Mouse (Mus musculus): Measurements from ENCODE around the gene Limch1. TPM values are rescaled to one million over a fixed set of nuclear protein-coding genes. Genes with fewer than 3 reads are reported as not detected.

Gene Limch1
- total RNA-seq, 1 experiment from 2014 or later: 0.12 TPM

- no peak for ATAC-seq (ENCODE audit: extremely low read depth, insufficient number of reproducible peaks, low FRiP score, poor library complexity, severe bottlenecking)
Observed at GRCm38 (mm10) chr5:66943521-66943920, 197.9 kb downstream of the Limch1 start.

GRCm38 (mm10) chr5:66947958-66948357 lies 202.3 kb downstream of the Limch1 start:
- no peak for ATAC-seq (ENCODE audit: extremely low read depth, insufficient number of reproducible peaks, low FRiP score, poor library complexity, severe bottlenecking)

GRCm38 (mm10) chr5:66949098-66949692 lies 203.6 kb downstream of the Limch1 start:
- ATAC-seq (ENCODE audit: extremely low read depth, insufficient number of reproducible peaks, low FRiP score, poor library complexity, severe bottlenecking): no peak

GRCm38 (mm10) chr5:66953375-66953774 lies 207.7 kb downstream of the Limch1 start:
- no peak for ATAC-seq (ENCODE audit: extremely low read depth, insufficient number of reproducible peaks, low FRiP score, poor library complexity, severe bottlenecking)

GRCm38 (mm10) chr5:66953971-66954644 lies 208.5 kb downstream of the Limch1 start:
- ATAC-seq (ENCODE audit: extremely low read depth, insufficient number of reproducible peaks, low FRiP score, poor library complexity, severe bottlenecking): no peak

DNA sequence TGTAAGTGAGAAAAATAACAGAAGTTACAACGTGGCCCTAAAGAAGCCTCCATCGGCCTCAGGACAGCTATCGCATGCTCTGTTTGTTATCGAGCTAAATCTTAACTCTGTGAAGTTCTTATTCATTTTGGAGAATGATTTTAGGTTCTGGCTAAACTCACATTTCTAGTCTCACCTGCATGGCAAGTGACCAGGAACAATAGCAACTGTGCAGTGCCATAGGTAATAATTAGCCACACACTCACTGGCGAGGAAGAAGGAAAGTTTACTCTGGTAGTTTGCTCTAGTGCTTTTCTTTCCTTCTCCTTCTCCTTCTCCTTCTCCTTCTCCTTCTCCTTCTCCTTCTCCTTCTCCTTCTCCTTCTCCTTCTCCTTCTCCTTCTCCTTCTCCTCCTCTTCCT lies 209.6 kb downstream of the Limch1 start:
- ATAC-seq (ENCODE audit: extremely low read depth, insufficient number of reproducible peaks, low FRiP score, poor library complexity, severe bottlenecking): no peak

DNA sequence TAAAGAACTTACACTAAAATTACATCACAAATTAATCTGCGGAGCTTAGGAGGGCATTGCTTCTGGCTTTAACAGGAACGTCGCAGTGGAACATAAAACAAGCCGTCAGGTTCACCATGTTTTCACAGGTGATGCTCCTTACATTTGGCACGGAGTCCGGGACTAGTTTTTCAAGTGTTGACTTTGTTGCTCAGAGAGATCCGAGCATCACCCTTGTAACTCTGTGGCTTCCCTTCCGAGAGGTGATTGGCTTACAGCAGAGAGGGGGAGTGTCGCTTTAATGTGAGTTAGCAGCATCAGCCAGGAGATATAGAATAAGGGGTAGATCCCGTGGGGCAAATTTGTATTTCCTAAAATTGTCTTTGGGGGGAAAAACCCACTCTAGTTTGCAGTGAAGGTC lies 212.0 kb downstream of the Limch1 start:
- no peak for ATAC-seq (ENCODE audit: extremely low read depth, insufficient number of reproducible peaks, low FRiP score, poor library complexity, severe bottlenecking)

DNA sequence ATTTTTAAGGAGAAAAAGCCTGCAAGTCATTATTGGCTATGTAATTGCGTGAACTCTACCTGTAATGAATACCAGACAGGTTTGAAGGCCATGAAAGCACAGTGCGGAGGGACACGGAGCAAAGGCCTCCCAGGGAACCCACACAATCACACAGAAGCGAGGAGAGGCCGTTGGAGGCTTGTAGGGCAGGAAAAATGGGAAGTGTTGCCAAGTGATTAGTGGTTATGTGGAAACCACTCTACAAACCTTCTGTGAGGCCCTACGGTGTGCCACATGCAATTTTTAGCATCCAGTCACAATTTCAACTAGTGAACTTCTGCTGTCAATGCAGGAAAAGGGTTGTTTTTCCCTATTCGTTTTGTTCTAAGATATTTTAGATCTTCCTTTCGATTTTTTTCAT lies 212.5 kb downstream of the Limch1 start:
- no peak for ATAC-seq (ENCODE audit: extremely low read depth, insufficient number of reproducible peaks, low FRiP score, poor library complexity, severe bottlenecking)

GRCm38 (mm10) chr5:66959968-66960367 lies 214.3 kb downstream of the Limch1 start:
- no peak for ATAC-seq (ENCODE audit: extremely low read depth, insufficient number of reproducible peaks, low FRiP score, poor library complexity, severe bottlenecking)

DNA sequence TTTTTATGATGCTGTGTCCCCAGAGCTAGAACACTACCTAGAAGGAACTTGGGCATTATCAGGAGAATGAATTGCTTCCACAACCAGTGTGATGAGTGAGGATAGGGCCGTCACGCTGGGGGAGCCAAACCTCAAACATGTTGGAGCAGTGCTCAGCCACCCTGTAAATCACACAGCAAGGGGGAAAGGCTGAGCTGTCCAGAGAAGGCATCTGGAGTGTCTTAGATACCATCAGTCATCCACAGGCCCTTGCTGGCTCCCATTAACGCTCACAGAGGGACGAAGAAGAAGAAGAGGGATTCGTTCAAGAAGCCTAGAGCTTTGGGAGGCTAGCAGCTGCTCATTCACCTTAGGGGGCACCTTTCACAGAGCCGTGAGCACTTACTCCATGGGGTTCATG lies 219.8 kb downstream of the Limch1 start:
- no peak for ATAC-seq (ENCODE audit: extremely low read depth, insufficient number of reproducible peaks, low FRiP score, poor library complexity, severe bottlenecking)

- no peak for ATAC-seq (ENCODE audit: extremely low read depth, insufficient number of reproducible peaks, low FRiP score, poor library complexity, severe bottlenecking)
Observed at GRCm38 (mm10) chr5:66967147-66967546, 221.5 kb downstream of the Limch1 start.

GRCm38 (mm10) chr5:66967646-66968045 lies 222.0 kb downstream of the Limch1 start:
- ATAC-seq (ENCODE audit: extremely low read depth, insufficient number of reproducible peaks, low FRiP score, poor library complexity, severe bottlenecking): no peak

GRCm38 (mm10) chr5:66968059-66968833 lies 222.6 kb downstream of the Limch1 start:
- no peak for ATAC-seq (ENCODE audit: extremely low read depth, insufficient number of reproducible peaks, low FRiP score, poor library complexity, severe bottlenecking)

DNA sequence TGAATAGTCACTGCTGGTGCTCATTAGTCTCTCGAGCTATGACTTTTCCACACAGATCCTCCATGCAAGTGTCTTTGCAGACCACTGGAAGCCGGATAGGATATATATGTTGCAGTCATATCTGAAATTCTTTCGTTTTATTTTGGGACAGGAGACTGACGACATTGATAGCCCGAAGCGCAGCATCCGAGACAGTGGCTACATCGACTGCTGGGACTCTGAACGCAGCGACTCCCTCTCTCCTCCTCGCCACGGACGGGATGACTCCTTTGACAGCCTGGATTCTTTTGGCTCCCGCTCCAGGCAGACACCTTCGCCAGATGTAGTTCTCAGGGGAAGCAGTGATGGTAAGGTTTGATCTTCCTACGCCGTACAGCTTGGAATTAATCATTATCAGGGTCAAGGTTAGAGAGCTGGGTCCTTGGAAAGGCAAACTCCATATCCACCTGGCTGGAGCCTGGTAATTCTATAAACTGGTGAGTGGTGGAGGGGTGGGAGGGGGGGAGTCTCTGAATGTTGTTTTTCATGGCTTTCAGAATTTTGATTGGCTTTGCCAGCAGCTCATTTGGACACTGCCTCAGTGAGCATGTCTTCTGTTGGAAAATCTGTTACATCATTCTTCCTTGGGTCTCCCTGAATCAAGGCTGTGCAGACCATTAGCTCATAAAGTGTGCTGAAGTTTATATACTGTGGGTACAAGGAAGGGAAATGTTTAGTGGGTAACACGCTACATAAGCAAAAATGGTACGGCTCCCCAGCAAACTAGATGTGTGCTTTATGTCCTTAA lies 223.5 kb downstream of the Limch1 start:
- no peak for ATAC-seq (ENCODE audit: extremely low read depth, insufficient number of reproducible peaks, low FRiP score, poor library complexity, severe bottlenecking)

- ATAC-seq (ENCODE audit: extremely low read depth, insufficient number of reproducible peaks, low FRiP score, poor library complexity, severe bottlenecking): no peak
Observed at GRCm38 (mm10) chr5:66975621-66976020, 230.0 kb downstream of the Limch1 start.

GRCm38 (mm10) chr5:66979332-66980218 lies 233.9 kb downstream of the Limch1 start:
- no peak for ATAC-seq (ENCODE audit: extremely low read depth, insufficient number of reproducible peaks, low FRiP score, poor library complexity, severe bottlenecking)

DNA sequence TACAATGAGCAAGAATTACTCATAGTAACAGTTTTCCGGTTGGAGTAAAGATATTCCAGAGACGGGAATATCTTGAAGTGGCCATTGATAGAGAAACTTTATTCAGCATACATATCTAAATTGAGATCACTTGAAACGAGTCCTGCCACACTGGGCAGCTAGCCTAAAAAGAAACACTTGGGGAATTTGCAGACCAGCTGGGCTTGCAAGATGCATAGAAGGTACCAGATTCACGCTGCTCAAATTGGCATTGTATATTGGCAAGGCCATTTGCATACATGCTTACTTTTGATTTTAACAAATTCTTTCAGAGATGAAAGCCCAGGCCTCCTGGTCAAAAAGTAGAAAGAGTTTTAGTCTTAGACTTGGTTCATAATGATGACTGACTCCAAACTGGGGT lies 235.2 kb downstream of the Limch1 start:
- ATAC-seq (ENCODE audit: extremely low read depth, insufficient number of reproducible peaks, low FRiP score, poor library complexity, severe bottlenecking): no peak

- ATAC-seq (ENCODE audit: extremely low read depth, insufficient number of reproducible peaks, low FRiP score, poor library complexity, severe bottlenecking): no peak
Observed at GRCm38 (mm10) chr5:66983104-66983503, 237.5 kb downstream of the Limch1 start.

Data from neutrophil, adult 5-6 weeks (primary cell).